Mouse (Mus musculus) T-helper 2 cell (primary cell): ENCODE data around the gene Trim58.

ENCODE experiments used
- in situ Hi-C: fragments of 300-600 bp; cut with MboI, MseI; formaldehyde crosslinking; loops from one replicate; pipeline ENCODE4 v1.15.1; 2025; ENCODE audit warnings: high pct_unique_total_duplicates

Gene Trim58

GRCm38 (mm10) chr11:58640272-58640867, at the start of gene Trim58:
Gene Trim58 (plus strand): TSS chr11:58640465.
- in situ Hi-C loops, result loop anchor here (10.0 kb wide), 1 partner anchor 246 kb away; no protein-coding TSS in a partner anchor

GRCm38 (mm10) chr11:58594814-58595213, 45.5 kb upstream of the Trim58 start, which contains the start of gene Olfr324:
Gene Olfr324 (plus strand): TSS chr11:58595114.
- in situ Hi-C loops, result no loop called here

GRCm38 (mm10) chr11:58597837-58598236, 42.4 kb upstream of the Trim58 start:
- in situ Hi-C loops, result no loop called here

DNA sequence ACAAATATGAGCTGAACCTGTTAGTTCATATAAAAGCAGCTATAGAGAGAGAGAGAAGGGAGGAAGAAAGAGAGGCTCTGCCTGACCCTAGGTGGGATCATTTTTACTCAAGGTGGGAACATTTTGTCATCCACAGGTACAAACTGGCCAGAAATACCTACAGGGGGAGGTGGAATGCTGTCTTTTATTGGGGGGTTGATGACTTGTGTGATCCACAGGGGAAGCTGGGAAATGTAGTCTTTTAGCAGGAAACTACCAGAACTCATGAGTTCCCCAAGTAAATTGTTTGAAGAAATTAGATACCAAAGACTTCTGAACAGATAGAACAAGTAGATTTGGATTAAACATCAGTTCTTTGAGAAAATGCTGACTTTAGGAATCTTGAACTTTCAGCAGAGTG, 38.2 kb upstream of the Trim58 start:
- in situ Hi-C loops, result no loop called here

GRCm38 (mm10) chr11:58602800-58603560, 37.3 kb upstream of the Trim58 start:
- in situ Hi-C loops, result no loop called here

DNA sequence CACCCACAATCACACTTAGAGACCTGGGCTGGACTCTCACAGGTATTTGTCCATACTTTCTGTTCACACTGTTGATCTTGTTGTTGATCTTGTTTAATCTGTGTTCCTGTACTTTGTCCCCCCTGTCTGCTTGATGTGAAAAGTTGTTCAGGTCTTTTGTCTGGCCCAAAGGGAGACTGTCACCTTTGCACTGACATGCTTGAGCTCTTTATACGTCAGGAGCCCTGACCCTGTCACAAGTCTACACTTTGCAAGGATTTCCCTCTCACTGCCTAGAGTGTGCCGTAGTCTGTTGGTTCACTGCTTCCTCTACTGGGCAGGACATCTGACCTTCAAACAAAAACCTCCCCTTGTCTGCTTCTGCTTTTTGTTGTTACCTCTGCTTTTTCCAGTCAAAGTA, 35.6 kb upstream of the Trim58 start:
- in situ Hi-C loops, result no loop called here

GRCm38 (mm10) chr11:58605228-58605627, 35.0 kb upstream of the Trim58 start:
- in situ Hi-C loops, result no loop called here

DNA sequence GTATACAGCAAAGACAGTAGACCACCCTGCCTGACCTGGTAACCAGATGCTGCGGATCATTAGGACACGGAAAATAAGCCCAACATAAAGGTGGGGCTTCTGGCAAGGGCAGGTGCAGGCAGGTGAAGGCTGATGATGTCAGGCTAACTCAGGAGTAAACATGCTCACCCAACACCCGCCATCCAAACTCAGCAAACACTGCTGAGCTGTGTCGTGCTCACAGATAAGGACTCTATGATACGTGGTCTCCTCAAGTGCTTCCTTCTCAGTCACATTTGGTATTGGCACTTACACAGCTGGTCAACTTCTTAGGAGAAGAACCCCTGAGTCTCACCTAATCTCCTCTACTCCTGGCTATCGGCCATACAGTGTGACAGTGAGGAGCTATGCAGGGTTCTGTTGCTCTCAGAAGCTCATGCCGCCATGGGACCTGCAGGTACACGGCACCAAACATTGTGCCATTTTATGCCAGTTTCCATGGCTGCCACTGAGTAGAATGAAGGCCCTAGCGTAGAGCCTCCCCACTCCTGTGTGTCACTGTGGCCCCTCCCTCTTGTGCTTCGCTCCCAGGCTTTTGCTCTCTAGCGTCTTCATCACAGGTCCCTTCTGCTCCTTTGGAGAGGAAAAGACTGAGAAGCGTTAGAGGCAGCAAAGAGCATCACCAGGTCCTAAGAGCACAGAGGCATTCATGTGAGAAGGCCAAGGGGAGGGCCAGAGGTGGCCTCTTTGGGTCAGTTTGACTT, 33.9 kb upstream of the Trim58 start:
- in situ Hi-C loops, result no loop called here

- in situ Hi-C loops, result no loop called here
These were observed 33.2 kb upstream of the Trim58 start for GRCm38 (mm10) chr11:58607030-58607429.

DNA sequence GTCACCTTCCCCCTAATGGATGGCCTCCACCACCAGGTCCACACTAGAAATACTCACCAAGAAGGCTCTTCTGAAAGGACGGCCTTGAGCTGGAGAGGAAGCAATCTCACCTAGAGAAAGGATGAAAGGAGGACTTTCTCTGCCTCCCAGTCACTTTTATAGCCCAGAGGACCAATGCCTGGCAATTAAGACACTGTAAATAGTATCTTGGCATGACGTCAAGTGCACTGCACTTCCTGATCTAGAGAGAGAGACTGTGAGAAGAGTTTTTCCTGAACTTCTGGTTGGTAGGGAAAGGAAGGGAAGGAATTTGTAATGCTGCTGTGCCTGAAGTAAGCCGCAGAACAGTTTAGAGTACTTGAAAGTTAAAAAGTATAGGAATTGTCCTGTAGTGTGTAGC, 26.9 kb upstream of the Trim58 start:
- in situ Hi-C loops, result no loop called here

- in situ Hi-C loops, result no loop called here
These were observed 25.7 kb upstream of the Trim58 start for GRCm38 (mm10) chr11:58614526-58614925.

DNA sequence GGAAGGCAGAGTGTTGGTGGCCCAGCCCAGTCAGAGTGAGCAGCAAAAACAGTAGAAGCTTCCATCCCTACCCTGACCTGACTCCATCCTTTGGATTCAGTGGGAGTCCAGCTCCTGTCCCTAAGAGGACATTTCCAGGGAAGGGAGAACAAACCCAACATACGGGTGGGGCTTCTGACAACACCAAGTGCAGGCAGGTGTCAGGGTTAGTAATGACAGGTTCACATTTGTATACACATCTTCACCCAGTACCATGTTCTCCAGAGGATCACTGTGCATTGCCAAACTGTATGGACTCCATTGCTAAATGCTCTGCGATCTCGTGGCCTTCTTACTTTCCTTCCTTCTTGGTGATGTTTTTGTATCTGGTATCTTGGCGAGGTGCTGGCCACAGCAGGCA, 24.3 kb upstream of the Trim58 start, which contains the start of gene 2210407C18Rik:
TSS of gene 2210407C18Rik (minus strand) at position 101 of the 400 bp plus-strand sequence.
- in situ Hi-C loops, result no loop called here

- in situ Hi-C loops, result no loop called here
These were observed 21.9 kb upstream of the Trim58 start for GRCm38 (mm10) chr11:58618369-58618768.

GRCm38 (mm10) chr11:58618793-58619192, 21.5 kb upstream of the Trim58 start:
- in situ Hi-C loops, result no loop called here

- in situ Hi-C loops, result no loop called here
These were observed 14.1 kb upstream of the Trim58 start for GRCm38 (mm10) chr11:58626146-58626545.

GRCm38 (mm10) chr11:58630401-58630800, 9.9 kb upstream of the Trim58 start, which contains the start of gene Olfr323:
Gene Olfr323 (minus strand): TSS chr11:58630501.
- in situ Hi-C loops, result no loop called here

DNA sequence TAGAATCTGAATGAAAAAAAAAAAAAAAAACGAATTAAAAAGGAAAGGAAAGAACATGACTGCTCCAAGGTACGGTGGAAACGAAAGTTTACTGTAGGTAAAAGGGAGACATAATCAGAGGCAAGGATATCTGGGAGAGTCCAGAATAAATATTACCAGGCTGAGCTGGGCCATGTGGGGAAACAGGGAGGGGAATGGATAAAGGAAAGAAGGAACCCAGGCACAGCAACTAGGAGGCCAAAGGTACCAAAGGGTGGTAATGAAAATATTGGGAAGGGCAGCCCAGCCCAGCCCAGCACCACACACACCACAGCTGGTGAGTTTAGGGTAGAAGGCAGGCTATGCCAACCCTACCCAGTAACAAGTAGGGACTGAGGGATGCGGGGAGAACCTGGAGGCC, 5.4 kb upstream of the Trim58 start:
- in situ Hi-C loops, result no loop called here

GRCm38 (mm10) chr11:58636376-58636977, 3.8 kb upstream of the Trim58 start:
- in situ Hi-C loops, result no loop called here

DNA sequence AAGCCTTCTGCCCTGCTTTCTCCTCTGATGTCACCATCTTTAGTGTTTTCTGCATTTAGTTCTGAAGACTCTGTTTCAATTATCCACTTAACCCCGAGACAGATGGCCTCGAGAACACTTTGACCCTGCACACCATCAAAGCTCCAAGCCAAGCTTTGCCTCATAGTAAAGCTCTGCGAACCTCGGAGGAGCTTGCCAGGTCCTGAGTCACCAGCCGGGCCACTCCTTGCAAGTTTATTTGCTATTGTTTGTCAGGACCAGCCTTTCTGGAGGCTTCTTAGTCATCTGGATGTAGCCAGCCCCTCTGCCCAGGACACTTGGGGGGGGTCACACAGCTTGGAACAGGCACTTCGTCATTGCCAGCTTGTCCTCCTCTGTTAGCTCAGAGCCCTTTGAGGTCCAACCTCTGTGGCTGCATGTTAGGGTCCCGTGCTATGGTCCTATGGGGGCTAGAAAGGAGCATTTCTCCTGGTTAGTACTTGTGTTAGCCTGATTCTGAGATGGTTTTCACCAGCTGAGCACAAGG, 2.0 kb upstream of the Trim58 start:
- in situ Hi-C loops, result no loop called here

- in situ Hi-C loops, result loop anchor here (10.0 kb wide), 1 partner anchor 246 kb away; no protein-coding TSS in a partner anchor
These were observed 792 bp downstream of the Trim58 start for GRCm38 (mm10) chr11:58641057-58641456.

DNA sequence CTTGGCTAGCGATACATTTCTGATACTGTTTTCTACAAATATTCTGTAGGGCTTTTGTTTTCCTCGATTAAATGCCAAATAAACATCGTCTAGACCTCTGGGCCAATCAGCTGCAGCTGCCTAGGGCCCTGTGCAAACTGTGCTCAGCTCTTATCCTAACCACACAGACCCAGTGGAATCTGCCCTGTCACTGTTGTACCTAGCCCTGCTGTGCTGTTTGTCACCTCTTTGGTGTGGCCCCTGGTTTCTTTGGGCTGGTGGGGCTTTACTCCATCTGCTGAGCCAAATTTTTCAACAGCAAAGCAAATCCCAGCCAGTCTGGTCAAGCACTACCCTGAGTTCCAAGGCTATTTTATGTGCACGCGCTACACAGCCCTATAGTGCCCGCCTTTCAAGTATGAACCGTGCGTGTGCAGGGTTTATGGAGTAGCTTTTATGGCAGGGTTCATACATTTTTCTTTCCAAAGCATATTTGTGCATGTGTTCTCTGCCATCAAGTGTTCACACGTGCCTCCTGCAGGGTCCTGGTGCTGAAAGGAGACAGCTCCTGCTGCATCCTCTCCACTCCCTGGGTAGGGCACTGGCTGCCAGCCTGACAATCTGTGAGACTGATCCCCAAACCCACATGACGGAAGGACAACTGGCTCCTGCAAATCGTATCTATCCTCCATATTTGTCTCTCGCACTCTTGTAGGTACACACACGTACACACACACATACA, 1.5 kb downstream of the Trim58 start:
- in situ Hi-C loops, result loop anchor here (10.0 kb wide), 1 partner anchor 247 kb away; no protein-coding TSS in a partner anchor
